ENCODE assay signal across 11 mouse cellular contexts in the genomic region with DNA sequence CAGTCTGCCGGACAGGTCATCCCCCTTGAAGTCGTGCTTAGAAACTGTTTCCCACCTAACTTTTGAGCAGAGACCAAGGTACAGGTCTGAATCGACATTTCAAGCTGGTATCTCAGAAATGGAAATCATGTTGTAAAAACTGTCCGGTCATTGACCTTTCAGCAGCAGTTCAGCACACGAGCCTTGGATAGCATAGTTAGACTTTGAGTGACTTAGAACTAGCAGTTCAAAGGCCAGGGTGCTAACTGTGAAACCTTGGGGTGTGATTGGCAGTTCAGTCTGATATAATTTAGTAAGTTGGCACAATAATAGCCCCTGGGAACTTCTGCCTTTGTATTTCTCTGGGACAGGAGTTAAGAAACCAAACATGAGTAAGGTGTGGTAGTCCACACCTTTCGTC.
"Had no signal": no experiment of that assay in that cellular context is flagged by ENCODE, and none has a peak within 500 bp of the region (broad histone marks: within the 10 kb centered on the region; RNA-seq: fewer than 3 reads in every experiment).

No protein-coding gene starts in this region.

- H3K9me3 ChIP-seq: limb, embryonic 15.5 days; midbrain, embryonic 13.5 days; stomach, embryonic 15.5 days had no signal

- H3K27me3 ChIP-seq: limb, embryonic 15.5 days; midbrain, embryonic 13.5 days; stomach, embryonic 15.5 days had no signal

- H3K36me3 ChIP-seq: limb, embryonic 15.5 days; midbrain, embryonic 13.5 days; stomach, embryonic 15.5 days had no signal

- ATAC-seq: inflammation-experienced regulatory T-cells, adult 6 months; lung, postnatal 0 days; midbrain, embryonic 13.5 days had no signal

- H3K4me2 ChIP-seq: limb, embryonic 15.5 days; midbrain, embryonic 13.5 days; stomach, embryonic 15.5 days had no signal

- H3K9ac ChIP-seq: limb, embryonic 15.5 days; liver, embryonic 14.5 days; midbrain, embryonic 13.5 days; stomach, embryonic 15.5 days had no signal

- DNase-seq: lung, adult 2 months; right cerebral cortex, postnatal 14 days; thymus, adult 2 months; thymus, postnatal 25 days had no signal

- H3K27ac ChIP-seq: left cerebral cortex, adult 2 months; limb, embryonic 15.5 days; liver, embryonic 14.5 days; midbrain, embryonic 13.5 days; stomach, embryonic 15.5 days had no signal

- H3K4me3 ChIP-seq: left cerebral cortex, adult 2 months; limb, embryonic 15.5 days; midbrain, embryonic 13.5 days; stomach, embryonic 15.5 days had no signal
